Mouse (Mus musculus): ENCODE results near the gene Sct. TPM values are rescaled to one million over a fixed set of nuclear protein-coding genes. Genes with fewer than 3 reads are reported as not detected.
"Not testable (repeated sequence)": the region's sequence is repeated elsewhere in the genome, so short reads cannot be mapped to it uniquely, and the experiment has no call there.

Sct gene
- polyA plus RNA-seq, 1 experiment from 2014 or later = not detected

DNA sequence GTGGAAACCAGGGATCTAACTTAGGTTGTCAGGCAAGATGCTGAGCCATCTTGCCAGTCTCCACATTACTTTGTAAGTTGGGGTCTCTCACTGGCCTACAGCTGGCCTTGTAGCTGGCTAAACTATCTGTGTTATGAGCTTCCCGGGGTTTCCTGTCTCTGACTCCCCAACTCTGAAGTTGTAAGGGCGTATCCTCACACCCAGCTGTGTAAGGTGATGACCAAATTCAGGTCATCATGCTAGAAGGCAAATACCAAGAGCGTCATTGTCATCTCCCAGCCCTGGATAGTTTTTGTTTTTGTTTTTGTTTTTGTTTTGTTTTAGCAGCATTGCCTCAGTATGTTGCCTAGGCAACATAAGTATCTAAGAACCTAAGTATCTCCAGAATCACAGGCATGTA lies 8.3 kb downstream of the Sct start:
- Histone ChIP-seq H3K4me3 (ENCODE audit: inconsistent target) (no peak overlapping the region), H3K79me2 (ENCODE audit: inconsistent target) (peaks cover 6% of the 10 kb centered on the region; the same call in 1 of the 2 replicates), H3K36me3 (ENCODE audit: inconsistent target) (no peaks in the 10 kb centered on the region), H3K27ac (no peak overlapping the region)
- WGBS (ENCODE audit: missing documents) = 90% methylated on average over 3 of the region's 3 CpGs

DNA sequence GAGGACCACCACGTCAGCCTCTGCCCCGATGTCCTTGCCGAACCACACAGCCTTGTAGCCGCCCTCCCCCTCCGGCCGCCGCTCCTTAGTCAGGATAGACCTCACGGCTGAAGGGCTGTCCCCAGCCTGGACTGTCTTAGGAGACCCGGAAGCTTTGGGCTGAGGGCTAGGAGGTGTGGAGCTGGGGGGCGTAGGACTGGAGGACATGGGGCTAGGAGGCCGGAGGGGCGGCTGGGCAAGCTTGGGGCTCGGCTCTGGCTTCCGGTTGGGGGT lies 9.7 kb downstream of the Sct start:
- 44% methylated on average over 14 of the region's 14 CpGs for WGBS (ENCODE audit: missing documents)
- Histone ChIP-seq H3K79me2 (ENCODE audit: inconsistent target) (peaks cover 21% of the 10 kb centered on the region; the same call in 1 of the 2 replicates), H3K4me3 (ENCODE audit: inconsistent target) (no peak overlapping the region; the same call in 1 of the 2 replicates), H3K27ac (peak overlapping the region; percentile 75), H3K36me3 (ENCODE audit: inconsistent target) (peaks cover 1% of the 10 kb centered on the region)

DNA sequence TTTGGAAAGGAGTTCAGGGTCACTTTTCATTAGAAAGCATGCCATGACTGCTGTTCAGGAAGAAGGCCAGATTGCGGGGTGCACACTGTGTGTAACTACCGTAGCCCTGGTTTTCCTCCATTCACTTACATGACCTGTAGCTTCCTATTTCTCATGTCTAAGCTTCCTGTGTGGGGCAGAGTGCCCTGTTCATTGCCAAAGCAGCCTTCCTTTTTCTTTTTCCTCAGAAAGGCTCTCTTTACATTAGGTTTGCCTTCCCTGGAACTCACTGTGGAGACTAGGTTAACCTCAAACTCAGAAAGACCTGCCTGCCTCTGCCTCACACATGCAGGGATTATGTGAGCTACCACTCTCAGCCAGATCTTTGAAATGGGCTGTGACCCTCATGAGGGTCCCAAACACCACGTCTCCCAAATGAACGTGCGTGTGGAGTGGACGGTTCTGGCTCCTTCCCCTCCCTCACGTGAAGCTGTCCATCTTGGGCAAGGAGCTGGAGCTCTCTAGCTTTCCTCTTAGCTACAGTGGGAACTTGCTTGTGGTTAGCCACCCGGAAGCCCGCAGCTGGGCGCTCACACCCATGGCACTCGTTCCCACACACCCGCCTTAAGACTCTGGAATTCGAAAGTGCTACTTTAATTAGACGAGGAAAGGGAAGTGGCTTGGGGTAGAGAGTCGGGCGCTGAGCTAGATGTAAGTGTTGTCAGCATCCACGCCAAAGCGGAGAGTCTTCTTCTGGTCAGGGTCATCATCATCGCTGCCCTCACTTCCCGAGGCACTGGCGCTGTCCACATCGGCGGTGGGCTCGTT lies 10.3 kb downstream of the Sct start:
- peaks cover 7% of the 10 kb centered on the region for H3K36me3 ChIP-seq (ENCODE audit: inconsistent target)
- H3K79me2 ChIP-seq (ENCODE audit: inconsistent target) = peaks cover 26% of the 10 kb centered on the region; the same call in 1 of the 2 replicates
- H3K27ac ChIP-seq = peak overlapping the region; percentile 75
- no peak overlapping the region; the same call in 1 of the 2 replicates for H3K4me3 ChIP-seq (ENCODE audit: inconsistent target)
- 5% methylated on average over 24 of the region's 24 CpGs for WGBS (ENCODE audit: missing documents)

DNA sequence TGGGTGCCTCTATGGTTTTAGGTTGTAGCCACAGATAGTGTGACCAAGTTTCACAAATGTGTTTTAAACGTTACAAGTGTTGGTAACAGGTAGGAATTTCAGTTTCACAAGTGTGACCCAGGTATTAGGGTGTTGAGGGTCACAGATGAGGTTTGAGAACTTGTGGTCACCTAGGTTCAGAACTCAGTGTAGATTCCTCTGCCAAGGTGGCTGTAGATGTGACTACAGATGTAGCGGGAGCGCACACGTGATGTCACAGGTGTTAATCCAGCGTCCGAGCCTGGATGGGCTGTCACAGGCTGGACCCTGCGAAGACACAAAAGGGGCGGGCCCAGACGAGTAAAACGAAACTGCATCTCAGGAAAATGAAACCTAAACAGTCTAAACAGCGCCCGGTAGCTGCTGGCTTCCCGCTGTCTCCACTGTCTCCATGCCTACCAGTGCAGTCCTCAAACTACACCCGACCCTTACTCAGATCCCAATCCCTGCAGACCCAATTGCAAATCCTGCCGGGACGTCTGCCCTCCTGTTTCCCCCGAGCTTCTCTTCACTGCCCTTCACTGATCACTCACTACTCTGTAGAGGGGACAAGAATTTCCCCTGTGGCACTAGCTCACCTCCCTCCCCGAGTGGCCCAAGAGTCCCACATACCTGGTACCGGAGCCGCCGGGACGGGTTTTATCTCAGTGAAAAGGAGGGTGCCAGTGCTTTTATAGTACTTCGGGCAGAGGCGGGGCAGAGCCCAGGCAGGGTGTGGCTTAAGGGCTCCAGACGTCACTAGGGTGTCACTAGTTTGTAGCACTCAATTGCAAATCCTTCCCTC lies 13.0 kb downstream of the Sct start, which contains the start of gene Irf7:
Irf7 (minus strand) TSS at position 743 of the 823 bp plus-strand sequence.
- H3K4me3 ChIP-seq (ENCODE audit: inconsistent target) = peak within 1 kb of the TSS; percentile 98
- H3K27ac ChIP-seq = peak within 1 kb of the TSS; percentile 93
- peaks cover 32% of the 10 kb centered on the region; the same call in 1 of the 2 replicates for H3K79me2 ChIP-seq (ENCODE audit: inconsistent target)
- 2% methylated on average over 25 of the region's 25 CpGs for WGBS (ENCODE audit: missing documents)
- H3K36me3 ChIP-seq (ENCODE audit: inconsistent target) = peaks cover 28% of the 10 kb centered on the region

DNA sequence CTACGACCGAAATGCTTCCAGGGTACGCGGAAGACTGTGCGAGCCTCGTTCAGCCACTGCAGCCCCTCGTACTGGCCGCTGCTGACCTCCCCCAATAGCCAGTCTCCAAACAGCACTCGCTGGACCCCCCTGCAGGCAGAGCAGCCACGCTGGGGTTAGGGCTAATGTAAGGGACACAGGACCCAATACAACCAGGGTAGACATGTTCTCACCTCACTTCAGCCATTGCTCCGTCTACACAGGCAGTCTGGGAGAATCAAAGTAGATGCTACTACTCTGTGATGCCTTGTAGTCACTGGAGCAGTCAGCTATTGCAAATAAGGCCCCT lies 13.6 kb downstream of the Sct start:
- Histone ChIP-seq H3K36me3 (ENCODE audit: inconsistent target) (peaks cover 28% of the 10 kb centered on the region), H3K79me2 (ENCODE audit: inconsistent target) (peaks cover 32% of the 10 kb centered on the region; the same call in 1 of the 2 replicates), H3K4me3 (ENCODE audit: inconsistent target) (peak overlapping the region; percentile 98), H3K27ac (peak overlapping the region; percentile 93)
- WGBS (ENCODE audit: missing documents) = 32% methylated on average over 11 of the region's 11 CpGs

DNA sequence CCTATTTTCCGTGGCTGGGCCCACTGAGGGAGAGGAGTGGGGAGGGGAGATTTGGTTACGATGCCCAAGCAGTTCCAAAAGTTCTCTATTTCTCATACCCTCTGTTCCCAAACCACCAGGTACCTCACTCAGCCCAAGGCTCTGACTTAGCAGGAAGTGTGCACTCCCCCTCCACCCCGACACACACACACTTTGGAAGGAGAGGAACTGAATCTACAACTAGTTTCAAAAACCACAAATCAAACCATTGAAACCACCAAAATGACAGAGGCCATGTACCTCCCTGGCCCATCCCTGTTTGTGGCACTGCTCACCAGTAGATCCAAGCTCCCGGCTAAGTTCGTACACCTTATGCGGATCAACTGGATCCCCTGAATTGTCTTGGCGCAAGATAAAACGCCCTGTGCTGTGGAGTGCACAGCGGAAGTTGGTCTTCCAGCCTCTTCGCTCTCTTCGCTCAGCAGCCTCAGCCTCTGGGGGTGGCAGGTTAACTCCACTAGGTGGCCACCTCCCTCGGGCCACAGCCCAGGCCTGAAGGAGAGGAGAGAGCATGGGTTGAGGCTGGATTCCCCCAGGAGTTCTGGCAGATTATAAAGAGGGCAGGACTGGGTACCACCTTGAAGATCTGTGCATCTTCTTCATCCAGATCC lies 14.0 kb downstream of the Sct start:
- Histone ChIP-seq H3K79me2 (ENCODE audit: inconsistent target) (peaks cover 32% of the 10 kb centered on the region; the same call in 1 of the 2 replicates), H3K27ac (peak overlapping the region; percentile 93), H3K36me3 (ENCODE audit: inconsistent target) (peaks cover 29% of the 10 kb centered on the region), H3K4me3 (ENCODE audit: inconsistent target) (peak overlapping the region; percentile 98)
- 7% methylated on average over 12 of the region's 12 CpGs for WGBS (ENCODE audit: missing documents)

DNA sequence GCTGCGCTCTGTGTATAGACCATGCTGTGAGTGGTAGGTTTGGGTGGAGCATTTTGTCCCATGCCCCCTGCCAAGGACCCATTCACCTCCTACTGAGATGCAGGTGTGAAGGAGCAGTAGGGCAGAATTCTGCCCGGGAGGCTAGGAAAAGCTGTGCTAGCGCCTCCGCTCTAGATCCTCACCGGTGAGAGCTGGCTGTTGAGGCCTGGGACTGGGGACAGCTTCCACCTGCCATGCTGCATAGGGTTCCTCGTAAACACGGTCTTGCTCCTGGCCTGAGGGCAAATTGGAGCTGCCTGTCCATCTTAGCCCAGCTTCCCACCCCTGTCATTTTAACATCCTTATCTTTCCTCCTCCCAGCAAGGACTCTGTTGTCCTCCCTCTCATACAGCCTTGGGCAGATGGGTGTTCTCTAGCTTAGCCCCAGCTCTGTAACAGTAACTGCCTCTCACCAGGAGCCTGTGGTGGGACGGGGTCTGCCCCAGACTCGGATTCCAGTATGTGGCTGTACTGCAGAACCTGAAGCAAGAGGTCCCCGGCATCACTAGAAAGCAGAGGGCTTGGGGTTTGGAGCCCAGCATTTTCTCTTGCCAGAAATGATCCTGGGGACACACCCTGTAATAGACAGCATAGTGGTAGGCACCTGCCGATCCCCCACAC lies 14.8 kb downstream of the Sct start:
- H3K36me3 ChIP-seq (ENCODE audit: inconsistent target) = peaks cover 36% of the 10 kb centered on the region
- H3K4me3 ChIP-seq (ENCODE audit: inconsistent target) = peak overlapping the region; percentile 98
- peaks cover 32% of the 10 kb centered on the region; the same call in 1 of the 2 replicates for H3K79me2 ChIP-seq (ENCODE audit: inconsistent target)
- H3K27ac ChIP-seq = no peak overlapping the region
- WGBS (ENCODE audit: missing documents) = 86% methylated on average over 11 of the region's 11 CpGs

DNA sequence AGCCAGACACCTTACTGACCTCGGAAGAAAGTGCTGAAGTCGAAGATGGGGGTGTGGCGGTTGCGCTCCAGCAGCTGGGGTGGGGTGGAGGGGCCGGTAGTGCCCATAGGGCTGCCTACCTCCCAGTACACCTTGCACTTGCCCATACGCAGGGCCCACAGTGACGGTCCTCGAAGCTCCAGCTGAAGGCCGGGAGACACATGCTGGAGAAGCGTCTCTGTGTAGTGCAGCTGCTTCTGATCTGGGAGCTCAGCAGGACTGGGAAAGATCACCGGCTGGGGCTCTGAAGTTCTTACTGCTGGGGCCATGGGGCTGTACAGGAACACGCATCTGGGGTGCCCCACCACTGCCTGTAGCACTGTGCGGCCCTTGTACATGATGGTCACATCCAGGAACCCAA lies 15.3 kb downstream of the Sct start:
- 93% methylated on average over 13 of the region's 13 CpGs for WGBS (ENCODE audit: missing documents)
- Histone ChIP-seq H3K36me3 (ENCODE audit: inconsistent target) (peaks cover 41% of the 10 kb centered on the region), H3K79me2 (ENCODE audit: inconsistent target) (peaks cover 32% of the 10 kb centered on the region; the same call in 1 of the 2 replicates), H3K27ac (no peak overlapping the region), H3K4me3 (ENCODE audit: inconsistent target) (no peak overlapping the region)

DNA sequence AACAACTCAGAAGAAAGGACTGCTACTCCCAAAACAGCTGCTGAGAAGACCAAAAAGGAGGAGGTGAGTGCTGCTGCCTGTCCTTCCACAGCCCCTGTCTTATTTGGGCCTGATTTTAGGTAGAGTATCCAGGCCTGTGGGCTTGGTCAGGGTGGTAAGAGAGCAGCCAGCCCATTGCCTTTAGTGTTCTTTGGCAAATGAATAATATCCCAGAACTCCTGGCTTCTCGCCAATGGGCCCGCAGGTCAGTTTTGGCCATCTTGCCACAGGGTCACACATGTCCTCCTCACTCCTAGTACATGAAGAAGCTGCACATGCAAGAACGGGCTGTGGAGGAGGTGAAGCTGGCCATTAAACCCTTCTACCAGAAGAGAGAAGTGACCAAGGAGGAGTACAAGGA lies 17.5 kb downstream of the Sct start:
- peaks cover 62% of the 10 kb centered on the region for H3K36me3 ChIP-seq (ENCODE audit: inconsistent target)
- H3K4me3 ChIP-seq (ENCODE audit: inconsistent target) = no peak overlapping the region
- no peak overlapping the region for H3K27ac ChIP-seq
- WGBS (ENCODE audit: missing documents) = 90% methylated on average over 3 of the region's 3 CpGs
- H3K79me2 ChIP-seq (ENCODE audit: inconsistent target) = peaks cover 32% of the 10 kb centered on the region; the same call in 1 of the 2 replicates

DNA sequence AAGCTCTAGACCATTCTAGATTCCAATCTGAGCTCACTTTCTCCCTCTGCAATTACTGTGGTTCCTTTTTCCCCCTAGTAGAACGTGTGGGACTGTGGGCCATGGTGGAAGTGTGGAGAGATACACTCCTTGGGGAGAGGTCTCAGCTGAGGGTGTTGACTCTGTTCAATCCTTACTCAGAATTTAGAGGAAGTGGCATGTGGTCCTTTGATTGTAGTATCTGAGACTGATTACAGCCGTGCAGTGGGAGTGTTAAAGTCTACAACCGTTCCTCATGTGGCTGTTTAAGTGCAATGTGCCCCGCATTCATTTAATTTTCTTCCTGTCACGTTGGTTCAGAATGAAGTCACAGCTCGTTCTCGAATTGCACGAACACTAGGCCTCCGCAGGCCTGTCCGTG lies 22.8 kb downstream of the Sct start:
- H3K79me2 ChIP-seq (ENCODE audit: inconsistent target) = no peaks in the 10 kb centered on the region
- H3K4me3 ChIP-seq (ENCODE audit: inconsistent target) = no peak overlapping the region
- WGBS (ENCODE audit: missing documents) = 87% methylated on average over 10 of the region's 10 CpGs
- peaks cover 75% of the 10 kb centered on the region for H3K36me3 ChIP-seq (ENCODE audit: inconsistent target)
- H3K27ac ChIP-seq = no peak overlapping the region

DNA sequence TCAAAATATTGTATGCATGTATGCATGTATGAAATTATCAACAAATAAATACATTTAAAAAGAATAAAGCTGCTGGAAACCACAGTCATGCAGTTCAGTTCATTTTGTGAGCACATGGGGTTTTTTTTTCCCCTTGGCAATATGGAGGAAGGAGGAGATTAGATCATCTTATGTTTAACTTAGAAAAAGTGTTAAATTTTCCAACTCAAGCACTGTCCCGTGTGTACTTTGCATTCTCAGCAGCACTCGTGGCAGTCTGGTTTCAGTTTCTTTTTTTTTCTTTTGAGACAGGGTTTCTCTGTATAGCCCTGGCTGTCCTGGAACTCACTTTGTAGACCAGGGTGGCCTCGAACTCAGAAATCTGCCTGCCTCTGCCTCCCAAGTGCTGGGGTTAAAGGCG lies 28.4 kb downstream of the Sct start:
- H3K27ac ChIP-seq; H3K4me3 ChIP-seq (ENCODE audit: inconsistent target); H3K79me2 ChIP-seq (ENCODE audit: inconsistent target): not testable (repeated sequence)
- 85% methylated on average over 4 of the region's 4 CpGs for WGBS (ENCODE audit: missing documents)
- peaks cover 76% of the 10 kb centered on the region for H3K36me3 ChIP-seq (ENCODE audit: inconsistent target)

DNA sequence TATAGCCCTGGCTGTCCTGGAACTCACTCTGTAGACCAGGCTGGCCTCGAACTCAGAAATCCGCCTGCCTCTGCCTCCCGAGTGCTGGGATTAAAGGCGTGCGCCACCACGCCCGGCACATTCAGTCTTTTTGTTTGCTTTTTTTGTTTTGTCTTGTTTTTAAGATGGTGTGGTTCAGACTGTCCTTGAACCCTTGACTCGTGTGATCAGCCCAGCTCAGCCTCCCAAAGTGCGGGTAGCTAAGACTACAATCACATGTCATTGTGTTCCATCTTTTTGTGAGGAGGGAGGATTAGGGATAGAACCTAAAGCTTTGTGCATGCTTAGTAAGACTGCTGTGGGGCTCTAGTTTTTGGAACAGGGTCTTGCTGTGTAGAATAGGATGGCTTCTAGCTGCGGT lies 47.4 kb downstream of the Sct start:
- WGBS (ENCODE audit: missing documents) = 98% methylated on average over 8 of the region's 10 CpGs
- Histone ChIP-seq H3K36me3 (ENCODE audit: inconsistent target) (peaks cover 49% of the 10 kb centered on the region), H3K27ac (no peak overlapping the region), H3K4me3 (ENCODE audit: inconsistent target) (no peak overlapping the region), H3K79me2 (ENCODE audit: inconsistent target) (peaks cover 77% of the 10 kb centered on the region)

DNA sequence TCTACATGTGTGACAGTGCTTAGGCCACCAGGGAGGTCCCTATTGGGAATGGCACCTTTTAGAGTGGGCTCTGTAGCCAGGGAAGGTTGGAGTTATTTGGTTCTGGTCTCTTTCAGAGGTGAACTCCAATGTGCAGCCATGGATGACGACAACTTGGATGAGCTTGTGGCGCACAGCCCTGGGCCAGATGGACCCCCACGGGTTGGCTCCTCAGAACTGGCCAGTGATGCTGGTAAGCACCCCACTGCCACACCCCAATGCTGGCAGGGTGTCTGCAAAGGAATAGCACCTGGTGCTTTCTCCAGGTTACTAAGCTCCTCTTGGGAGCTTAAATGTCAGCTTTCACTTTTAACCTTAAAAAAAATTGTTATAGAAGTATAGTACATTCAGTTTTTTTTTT lies 47.8 kb downstream of the Sct start:
- no peak overlapping the region for H3K27ac ChIP-seq
- no peak overlapping the region for H3K4me3 ChIP-seq (ENCODE audit: inconsistent target)
- peaks cover 46% of the 10 kb centered on the region for H3K36me3 ChIP-seq (ENCODE audit: inconsistent target)
- WGBS (ENCODE audit: missing documents) = 94% methylated on average over 3 of the region's 3 CpGs
- peaks cover 73% of the 10 kb centered on the region for H3K79me2 ChIP-seq (ENCODE audit: inconsistent target)

DNA sequence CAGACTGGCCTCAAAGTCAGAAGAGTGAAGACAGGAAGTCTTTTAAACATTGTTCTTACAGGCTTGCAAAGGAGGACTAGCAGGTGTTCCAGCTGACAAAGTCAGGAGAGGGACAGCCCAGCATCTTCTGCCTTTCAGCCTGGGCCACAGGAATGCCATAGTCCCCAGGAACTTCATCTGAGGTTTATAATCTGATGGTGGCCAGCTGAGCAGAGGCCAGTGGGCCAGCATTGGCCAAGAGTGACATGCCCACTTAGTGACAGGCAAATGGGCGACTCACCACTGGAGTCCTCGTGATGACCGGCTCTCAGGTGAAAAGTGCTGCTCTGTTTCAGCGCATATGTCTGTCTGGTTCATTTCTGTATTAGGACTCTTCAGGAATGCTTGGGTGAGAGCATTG lies 48.4 kb downstream of the Sct start:
- no peak overlapping the region for H3K27ac ChIP-seq
- no peak overlapping the region; the same call in 1 of the 2 replicates for H3K4me3 ChIP-seq (ENCODE audit: inconsistent target)
- H3K79me2 ChIP-seq (ENCODE audit: inconsistent target) = peaks cover 68% of the 10 kb centered on the region
- 95% methylated on average over 4 of the region's 4 CpGs for WGBS (ENCODE audit: missing documents)
- H3K36me3 ChIP-seq (ENCODE audit: inconsistent target) = peaks cover 41% of the 10 kb centered on the region
